Mouse (Mus musculus): ENCODE measurements around the gene Cfap45. TPM values are rescaled to one million over a fixed set of nuclear protein-coding genes. Genes with fewer than 3 reads are reported as not detected.
A peak's percentile ranks its signal among the peaks of the same experiment; 100 is the strongest.

Gene Cfap45
- polyA plus RNA-seq, 1 experiment from 2014 or later: 4.2 TPM

DNA sequence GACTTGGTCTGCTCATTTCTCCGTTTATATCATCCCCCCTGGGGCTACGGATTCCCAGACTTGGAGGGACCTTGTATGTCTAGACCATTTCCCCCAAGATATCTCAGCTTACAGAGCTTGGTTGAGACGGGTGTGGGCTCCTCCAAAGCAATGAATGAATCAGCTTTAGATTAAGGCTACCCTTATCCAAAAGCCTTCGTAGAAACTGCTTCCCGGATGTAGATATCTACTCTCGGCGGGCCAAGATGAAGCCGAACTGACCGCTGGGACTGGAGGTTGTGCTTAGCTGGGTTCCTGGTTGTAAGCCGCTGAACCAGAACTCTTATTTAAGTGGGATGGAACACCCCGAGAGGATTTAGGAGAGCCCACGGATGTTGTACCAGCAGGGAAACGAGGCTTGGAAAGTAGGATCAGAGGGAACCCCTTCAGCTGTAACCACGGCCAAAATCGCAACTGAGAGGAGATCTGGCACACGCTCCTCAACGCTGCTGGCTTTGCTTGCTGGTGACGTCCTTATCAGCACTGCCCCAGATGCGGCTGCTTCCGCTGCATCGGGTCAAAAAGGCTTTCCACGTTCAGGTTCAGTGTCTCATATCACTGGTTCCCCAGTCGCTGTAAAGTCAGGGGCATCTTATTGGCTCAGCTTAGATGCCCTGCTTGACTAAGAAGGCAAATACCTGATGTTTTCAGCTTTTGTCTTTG, 5.9 kb downstream of the Cfap45 start:
- peak overlapping the region; percentile 43 for H3K4me2 ChIP-seq
- H3K4me3 ChIP-seq (ENCODE audit: low read depth, low read length): peak overlapping the region; percentile 3; the same call in 1 of the 2 replicates
- no peak for TF ChIP-seq CTCF (IDR thresholded peaks at IDR 0.05; ENCODE audit: low read depth)
- ATAC-seq (ENCODE audit: insufficient read depth) (no peak), DNase-seq (peak; percentile 63)
- H3K36me3 ChIP-seq (ENCODE audit: insufficient read depth): no peaks in the 10 kb centered on the region
- no peaks in the 10 kb centered on the region for H3K27me3 ChIP-seq (ENCODE audit: insufficient read depth, low read length)
- WGBS: 48% methylated on average over 23 of the region's 23 CpGs
- no peaks in the 10 kb centered on the region for H3K9me3 ChIP-seq (ENCODE audit: low read depth, low read length)
- peak overlapping the region; percentile 80 for H3K27ac ChIP-seq (ENCODE audit: low read depth)
- H3K9ac ChIP-seq: no peak overlapping the region
- H3K4me1 ChIP-seq (ENCODE audit: insufficient read depth): peaks cover 26% of the 10 kb centered on the region

GRCm38 (mm10) chr1:172527431-172527830, 6.8 kb downstream of the Cfap45 start:
- TF ChIP-seq CTCF (IDR thresholded peaks at IDR 0.05; ENCODE audit: low read depth): no peak
- Histone ChIP-seq H3K36me3 (ENCODE audit: insufficient read depth) (no peaks in the 10 kb centered on the region), H3K9me3 (ENCODE audit: low read depth, low read length) (no peaks in the 10 kb centered on the region), H3K4me1 (ENCODE audit: insufficient read depth) (peaks cover 29% of the 10 kb centered on the region), H3K4me3 (ENCODE audit: low read depth, low read length) (no peak overlapping the region), H3K27ac (ENCODE audit: low read depth) (no peak overlapping the region), H3K9ac (no peak overlapping the region), H3K27me3 (ENCODE audit: insufficient read depth, low read length) (no peaks in the 10 kb centered on the region), H3K4me2 (no peak overlapping the region)
- DNase-seq: no peak
- 89% methylated on average over 10 of the region's 10 CpGs for WGBS
- ATAC-seq (ENCODE audit: insufficient read depth): no peak

DNA sequence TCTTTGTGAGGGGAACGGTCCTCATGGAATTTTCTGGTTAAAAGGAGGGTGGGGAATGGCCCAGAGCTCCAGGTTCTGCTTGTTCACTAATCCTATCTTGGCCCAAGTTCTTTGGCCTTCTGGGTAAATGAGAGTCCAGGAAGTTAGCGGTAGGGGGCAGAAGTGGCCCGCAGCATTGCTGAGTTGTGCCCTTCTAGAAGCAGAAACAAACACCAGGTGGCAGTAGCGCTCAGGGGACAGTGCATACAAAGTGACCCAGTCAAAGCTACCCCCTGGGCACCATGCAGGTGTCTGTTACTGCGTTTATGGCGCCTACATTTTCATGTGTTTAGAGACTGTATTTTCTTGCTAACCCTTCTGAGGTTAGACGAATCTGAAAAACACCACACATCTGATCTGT, 8.1 kb downstream of the Cfap45 start:
- H3K9me3 ChIP-seq (ENCODE audit: low read depth, low read length): no peaks in the 10 kb centered on the region
- DNase-seq (peak; percentile 95), ATAC-seq (ENCODE audit: insufficient read depth) (peak; percentile 23)
- H3K36me3 ChIP-seq (ENCODE audit: insufficient read depth): no peaks in the 10 kb centered on the region
- peak; percentile 97 for TF ChIP-seq CTCF (IDR thresholded peaks at IDR 0.05; ENCODE audit: low read depth)
- H3K27ac ChIP-seq (ENCODE audit: low read depth): no peak overlapping the region
- peaks cover 27% of the 10 kb centered on the region for H3K4me1 ChIP-seq (ENCODE audit: insufficient read depth)
- 6% methylated on average over 7 of the region's 7 CpGs for WGBS
- H3K9ac ChIP-seq: no peak overlapping the region
- H3K4me2 ChIP-seq: no peak overlapping the region
- H3K4me3 ChIP-seq (ENCODE audit: low read depth, low read length): no peak overlapping the region
- H3K27me3 ChIP-seq (ENCODE audit: insufficient read depth, low read length): no peaks in the 10 kb centered on the region

- no peaks in the 10 kb centered on the region for H3K36me3 ChIP-seq (ENCODE audit: insufficient read depth)
- H3K27ac ChIP-seq (ENCODE audit: low read depth): peak overlapping the region; percentile 26; the same call in 1 of the 2 replicates
- TF ChIP-seq CTCF (IDR thresholded peaks at IDR 0.05; ENCODE audit: low read depth): no peak
- H3K4me3 ChIP-seq (ENCODE audit: low read depth, low read length): no peak overlapping the region
- no peak overlapping the region for H3K4me2 ChIP-seq
- H3K4me1 ChIP-seq (ENCODE audit: insufficient read depth): peaks cover 22% of the 10 kb centered on the region
- WGBS: 21% methylated on average over 8 of the region's 8 CpGs
- H3K27me3 ChIP-seq (ENCODE audit: insufficient read depth, low read length): no peaks in the 10 kb centered on the region
- ATAC-seq (ENCODE audit: insufficient read depth) (peak; percentile 40; the same call in 1 of the 2 replicates), DNase-seq (peak; percentile 77)
- no peaks in the 10 kb centered on the region for H3K9me3 ChIP-seq (ENCODE audit: low read depth, low read length)
- H3K9ac ChIP-seq: no peak overlapping the region
Observed at GRCm38 (mm10) chr1:172530544-172531220, 10.1 kb downstream of the Cfap45 start.

GRCm38 (mm10) chr1:172532551-172532950, 11.9 kb downstream of the Cfap45 start:
- TF ChIP-seq CTCF (IDR thresholded peaks at IDR 0.05; ENCODE audit: low read depth): no peak
- peak overlapping the region; percentile 33; the same call in 1 of the 2 replicates for H3K27ac ChIP-seq (ENCODE audit: low read depth)
- H3K4me1 ChIP-seq (ENCODE audit: insufficient read depth): peaks cover 12% of the 10 kb centered on the region
- DNase-seq (peak; percentile 77), ATAC-seq (ENCODE audit: insufficient read depth) (peak; percentile 82)
- no peaks in the 10 kb centered on the region for H3K9me3 ChIP-seq (ENCODE audit: low read depth, low read length)
- H3K36me3 ChIP-seq (ENCODE audit: insufficient read depth): no peaks in the 10 kb centered on the region
- 3% methylated on average over 12 of the region's 13 CpGs for whole genome bisulfite sequencing
- peak overlapping the region; percentile 59 for H3K4me2 ChIP-seq
- no peaks in the 10 kb centered on the region for H3K27me3 ChIP-seq (ENCODE audit: insufficient read depth, low read length)
- H3K4me3 ChIP-seq (ENCODE audit: low read depth, low read length): peak overlapping the region; percentile 19; the same call in 1 of the 2 replicates
- 0 out of 2 replicates have a peak overlapping the region, but pooled peaks have one; percentile 10 for H3K9ac ChIP-seq

DNA sequence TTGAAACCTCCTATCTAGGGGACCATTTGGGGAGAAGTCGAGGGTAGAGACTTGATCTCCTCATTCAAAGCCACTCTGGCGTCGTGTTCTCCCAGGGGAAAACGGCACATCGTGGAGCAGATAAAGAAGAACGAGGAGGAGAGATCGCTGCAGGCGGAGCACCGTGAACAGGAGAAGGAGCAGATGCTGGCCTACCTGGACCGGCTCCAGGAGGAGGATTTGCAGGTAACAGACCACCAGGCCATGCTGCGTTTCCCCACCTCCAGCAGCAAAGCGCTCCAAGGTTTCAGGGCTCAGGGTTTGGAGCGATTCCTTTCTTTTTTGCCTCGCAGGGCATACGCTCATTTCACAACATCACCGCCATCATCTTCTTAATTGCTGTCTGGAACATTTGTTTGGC, 14.5 kb downstream of the Cfap45 start:
- Histone ChIP-seq H3K9me3 (ENCODE audit: low read depth, low read length) (no peaks in the 10 kb centered on the region), H3K4me2 (no peak overlapping the region), H3K27ac (ENCODE audit: low read depth) (no peak overlapping the region), H3K27me3 (ENCODE audit: insufficient read depth, low read length) (no peaks in the 10 kb centered on the region), H3K4me1 (ENCODE audit: insufficient read depth) (peaks cover 12% of the 10 kb centered on the region), H3K9ac (no peak overlapping the region), H3K36me3 (ENCODE audit: insufficient read depth) (no peaks in the 10 kb centered on the region), H3K4me3 (ENCODE audit: low read depth, low read length) (no peak overlapping the region)
- no peak for DNase-seq
- no peak for ATAC-seq (ENCODE audit: insufficient read depth)
- 75% methylated on average over 16 of the region's 16 CpGs for WGBS
- TF ChIP-seq CTCF (IDR thresholded peaks at IDR 0.05; ENCODE audit: low read depth): no peak

DNA sequence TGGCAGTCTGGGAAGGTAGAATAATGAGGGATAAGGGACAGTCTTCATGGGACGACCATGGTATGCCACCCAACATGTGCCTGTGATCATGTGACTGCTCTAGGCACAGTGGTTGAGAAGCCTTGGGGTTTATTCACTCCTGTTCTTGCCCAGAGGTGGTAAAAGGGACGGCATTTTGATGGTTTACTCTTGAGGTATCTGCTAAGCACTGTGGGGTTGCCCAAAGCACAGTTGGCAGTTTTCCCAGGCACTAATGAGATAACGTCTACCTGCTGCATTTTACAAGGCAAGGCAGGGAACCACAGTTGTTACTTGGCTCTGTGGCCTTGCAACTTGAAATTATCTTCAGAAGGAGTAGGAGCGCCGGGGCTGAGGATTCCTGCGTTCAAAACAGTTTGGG, 19.2 kb downstream of the Cfap45 start:
- Histone ChIP-seq H3K27me3 (ENCODE audit: insufficient read depth, low read length) (no peaks in the 10 kb centered on the region), H3K9ac (no peak overlapping the region), H3K4me3 (ENCODE audit: low read depth, low read length) (no peak overlapping the region), H3K36me3 (ENCODE audit: insufficient read depth) (no peaks in the 10 kb centered on the region), H3K27ac (ENCODE audit: low read depth) (no peak overlapping the region), H3K4me2 (no peak overlapping the region), H3K9me3 (ENCODE audit: low read depth, low read length) (no peaks in the 10 kb centered on the region), H3K4me1 (ENCODE audit: insufficient read depth) (no peaks in the 10 kb centered on the region)
- TF ChIP-seq CTCF (IDR thresholded peaks at IDR 0.05; ENCODE audit: low read depth): no peak
- 50% methylated on average over 6 of the region's 6 CpGs for WGBS
- ATAC-seq (ENCODE audit: insufficient read depth): no peak
- no peak for DNase-seq
